Mouse (Mus musculus) layer of hippocampus, postnatal 36 days (tissue): ENCODE results near the gene Fgfr2. TPM values are rescaled to one million over a fixed set of nuclear protein-coding genes. Genes with fewer than 3 reads are reported as not detected.

Source experiments
- DNase-seq, 2 experiments: peaks; one replicate each; pipeline ENCODE4 v3.0.0; 2022
- total RNA-seq, 2 experiments: library from RNA; stranded (reverse); gene quantifications; 2 replicates each; pipeline ENCODE4 v1.2.3; 2021

The Fgfr2 gene
- total RNA-seq, 2 experiments from 2014 or later: 45.4 to 47.9 TPM

- no peak for DNase-seq
These were observed 836.4 kb downstream of the Fgfr2 start for GRCm38 (mm10) chr7:132286630-132287339.

- peak; percentile 78 to 79 for DNase-seq
These were observed 838.4 kb downstream of the Fgfr2 start for GRCm38 (mm10) chr7:132284795-132285194.

DNA sequence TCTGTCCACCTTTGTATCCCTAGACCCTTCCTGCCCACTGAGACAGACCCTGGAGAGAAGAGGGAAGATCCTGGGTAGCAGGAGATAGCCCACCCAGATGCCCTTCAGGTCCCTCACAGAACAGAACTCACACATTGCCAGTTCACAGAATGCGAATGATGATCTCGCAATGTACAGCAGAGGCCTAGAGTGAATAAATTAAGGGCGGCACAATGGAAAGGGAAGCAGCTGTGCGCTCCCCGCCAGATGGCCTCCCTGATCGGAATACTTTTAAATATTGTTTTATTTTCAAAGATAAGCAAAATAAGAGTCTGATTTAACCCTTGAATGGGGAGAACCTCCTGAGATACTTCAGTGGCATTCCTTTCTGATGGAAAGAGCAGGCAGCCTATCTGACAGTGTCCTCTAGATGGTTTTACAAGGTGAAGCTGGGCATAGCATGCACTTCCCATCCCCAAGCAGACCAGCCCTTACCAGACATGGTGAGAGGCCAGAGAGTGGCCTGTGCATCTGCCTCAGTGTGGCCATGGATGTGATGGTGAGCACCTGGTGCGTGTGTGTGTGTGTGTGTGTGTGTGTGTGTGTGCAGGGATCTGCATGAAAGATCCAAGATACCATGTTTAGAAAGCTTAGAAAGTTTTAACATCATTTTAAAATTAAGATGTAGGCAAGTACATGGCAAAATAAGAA, 839.0 kb downstream of the Fgfr2 start:
- peak in 1 of 2 experiments; percentile 42 for DNase-seq

DNA sequence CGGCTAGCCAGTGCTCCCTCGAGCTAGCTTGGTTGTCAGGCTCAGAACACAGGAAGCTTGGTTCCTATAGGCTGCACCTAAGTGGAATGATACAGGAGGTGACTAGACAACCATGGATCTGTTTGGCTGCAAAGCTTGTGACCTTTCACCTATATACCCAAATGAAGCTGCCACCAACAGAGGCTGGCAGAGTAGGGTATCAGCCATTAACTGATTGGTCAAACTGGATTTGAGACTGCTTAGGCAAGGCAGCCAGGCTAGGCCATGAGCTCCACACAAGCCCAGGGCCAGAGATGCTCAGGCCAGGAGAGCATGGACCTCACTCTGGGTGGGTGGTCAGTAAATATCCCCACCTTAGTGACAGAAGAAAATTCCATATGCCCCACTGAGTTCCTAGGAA, 840.6 kb downstream of the Fgfr2 start:
- no peak for DNase-seq

DNA sequence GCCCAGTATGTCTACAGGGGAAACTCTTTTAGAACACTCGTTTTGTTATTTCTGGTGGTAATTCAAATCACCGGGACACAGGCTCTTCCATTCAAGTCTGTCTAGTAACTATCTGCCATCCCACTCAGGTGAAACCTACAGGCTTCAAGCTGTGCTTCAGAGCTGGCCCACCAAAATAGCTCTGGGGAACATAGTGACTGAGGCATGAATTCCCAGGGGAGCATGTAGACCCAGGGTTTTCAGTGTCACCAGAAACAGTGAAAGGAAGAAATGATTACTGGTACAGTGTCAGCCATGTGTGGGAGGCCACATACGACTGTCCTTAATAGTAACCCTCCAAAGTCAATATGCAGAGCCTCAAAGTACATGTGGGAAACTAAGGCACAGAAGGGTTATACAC, 841.0 kb downstream of the Fgfr2 start:
- DNase-seq: no peak

GRCm38 (mm10) chr7:132281753-132282152, 841.4 kb downstream of the Fgfr2 start:
- no peak for DNase-seq

GRCm38 (mm10) chr7:132278658-132279057, 844.5 kb downstream of the Fgfr2 start:
- no peak for DNase-seq

- no peak for DNase-seq
These were observed 846.9 kb downstream of the Fgfr2 start for GRCm38 (mm10) chr7:132276287-132276686.

- DNase-seq: no peak
These were observed 849.2 kb downstream of the Fgfr2 start for GRCm38 (mm10) chr7:132273741-132274513.

DNA sequence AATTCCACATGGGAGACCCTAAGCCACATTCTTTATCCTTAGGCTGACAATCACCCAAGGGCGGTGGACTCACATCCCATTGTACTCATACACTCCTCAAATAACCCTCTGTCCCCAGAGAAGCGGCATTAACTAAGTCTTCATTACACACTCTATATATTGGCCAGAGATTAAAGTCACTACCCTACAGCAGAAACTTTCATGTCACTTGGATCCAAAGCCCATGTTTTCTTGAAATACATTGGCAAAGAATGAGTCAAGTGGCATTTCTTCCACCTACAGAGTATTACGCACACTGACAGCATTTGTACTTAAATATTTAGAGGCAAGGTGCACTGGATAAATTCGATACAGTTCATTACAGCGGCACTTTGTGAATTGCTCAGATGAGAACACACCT, 850.2 kb downstream of the Fgfr2 start:
- no peak for DNase-seq

DNA sequence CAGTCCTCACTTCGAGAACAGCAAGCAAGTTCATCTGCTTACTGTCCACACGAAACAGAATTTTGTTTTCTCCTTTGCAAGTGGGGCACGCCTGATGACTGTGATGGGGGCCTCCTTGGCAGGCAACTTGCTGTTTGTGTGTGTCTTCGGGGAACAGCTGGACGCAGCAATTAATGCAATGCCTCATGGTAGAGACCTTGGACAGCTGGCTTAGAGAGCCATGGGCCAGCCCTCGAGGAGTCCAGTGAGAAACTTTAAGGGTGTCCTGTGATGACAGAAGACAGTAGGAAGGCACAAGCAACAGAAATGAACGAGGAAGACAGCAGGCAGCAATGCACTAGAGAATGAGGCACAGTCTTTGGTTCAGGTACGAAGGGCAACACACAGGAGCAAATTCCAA, 852.8 kb downstream of the Fgfr2 start:
- no peak for DNase-seq

GRCm38 (mm10) chr7:132269661-132270060, 853.5 kb downstream of the Fgfr2 start:
- DNase-seq: no peak

- DNase-seq: no peak
These were observed 855.2 kb downstream of the Fgfr2 start for GRCm38 (mm10) chr7:132267721-132268498.

DNA sequence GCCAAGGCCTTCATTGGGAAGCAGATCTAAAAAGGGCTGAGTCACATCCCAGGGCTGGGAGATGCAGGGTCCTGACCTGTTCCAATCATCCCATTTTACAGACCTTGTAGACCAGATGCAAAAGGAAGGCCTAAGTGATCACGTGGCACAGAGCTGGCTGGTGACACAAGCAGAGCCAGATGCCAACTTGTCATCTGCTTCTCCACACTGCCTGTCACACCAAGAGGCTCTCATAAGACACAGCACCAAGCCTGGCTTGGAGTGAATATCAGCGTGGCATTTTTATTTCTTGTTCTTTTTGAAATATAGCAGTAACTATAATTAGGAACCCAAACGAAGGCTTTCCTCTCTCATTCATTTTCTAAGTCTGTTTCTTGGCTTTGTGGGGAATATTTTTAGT, 858.4 kb downstream of the Fgfr2 start:
- DNase-seq: no peak

DNA sequence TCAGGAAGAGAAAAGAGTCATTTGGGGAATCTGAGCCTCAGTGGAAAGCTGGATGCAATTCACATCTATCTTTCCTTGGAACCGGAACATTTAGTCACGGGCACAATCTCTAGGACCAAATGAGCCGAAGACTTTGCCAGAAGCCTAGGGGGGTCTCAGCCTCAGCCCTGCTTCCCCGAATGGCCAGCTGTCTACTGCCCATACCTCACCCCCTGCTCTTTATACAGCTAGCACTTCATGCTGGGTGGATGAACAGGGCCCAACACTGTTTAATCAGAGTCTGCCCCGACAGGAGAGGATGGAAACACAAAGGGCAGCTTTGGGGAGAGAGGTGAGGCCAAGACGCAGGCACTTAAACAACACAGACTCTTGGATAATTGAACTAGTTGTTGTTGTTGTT, 860.0 kb downstream of the Fgfr2 start:
- DNase-seq: no peak

- no peak for DNase-seq
These were observed 860.5 kb downstream of the Fgfr2 start for GRCm38 (mm10) chr7:132262696-132263095.

- no peak for DNase-seq
These were observed 861.3 kb downstream of the Fgfr2 start for GRCm38 (mm10) chr7:132261885-132262284.

DNA sequence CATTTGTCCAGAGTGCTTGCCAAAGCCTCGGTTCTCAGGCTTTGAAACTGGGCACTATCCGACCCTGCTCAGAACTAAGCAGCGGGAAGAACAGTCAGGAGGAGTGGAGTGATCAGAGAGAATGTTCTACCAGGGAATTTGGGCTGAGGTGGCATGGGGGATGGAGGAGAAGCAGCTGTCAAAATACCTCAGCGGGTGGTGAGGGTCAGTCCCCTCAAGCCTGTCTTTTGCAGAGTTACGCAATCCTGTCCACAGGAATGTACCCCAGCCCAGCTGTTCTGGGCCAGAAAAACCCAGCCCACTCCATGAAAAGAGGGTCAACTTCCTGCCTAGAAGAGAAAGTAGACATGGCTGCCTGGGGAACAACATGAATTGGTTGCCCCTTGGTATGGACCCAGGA, 862.5 kb downstream of the Fgfr2 start:
- no peak for DNase-seq

- peak in 1 of 2 experiments; percentile 20 for DNase-seq
These were observed 864.3 kb downstream of the Fgfr2 start for GRCm38 (mm10) chr7:132258817-132259216.

DNA sequence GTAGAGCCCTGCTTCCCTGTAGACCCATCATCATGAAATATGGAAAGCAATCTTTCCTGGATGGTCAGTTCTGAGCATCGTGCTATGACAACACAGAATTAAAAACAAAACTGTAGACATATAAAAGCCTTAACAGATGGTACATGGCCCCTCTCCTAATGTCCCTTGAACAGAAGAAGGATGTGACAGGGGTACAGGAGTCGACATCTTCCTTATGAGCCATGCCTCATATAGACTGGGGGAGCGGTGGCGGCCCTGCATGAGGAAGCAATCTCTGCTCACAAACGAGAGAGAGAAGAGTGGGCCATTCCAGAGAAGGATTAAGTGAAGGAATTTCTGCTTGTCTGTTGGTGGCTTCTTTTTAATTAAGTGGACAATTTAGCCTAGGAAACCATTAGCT, 864.9 kb downstream of the Fgfr2 start:
- no peak for DNase-seq

DNA sequence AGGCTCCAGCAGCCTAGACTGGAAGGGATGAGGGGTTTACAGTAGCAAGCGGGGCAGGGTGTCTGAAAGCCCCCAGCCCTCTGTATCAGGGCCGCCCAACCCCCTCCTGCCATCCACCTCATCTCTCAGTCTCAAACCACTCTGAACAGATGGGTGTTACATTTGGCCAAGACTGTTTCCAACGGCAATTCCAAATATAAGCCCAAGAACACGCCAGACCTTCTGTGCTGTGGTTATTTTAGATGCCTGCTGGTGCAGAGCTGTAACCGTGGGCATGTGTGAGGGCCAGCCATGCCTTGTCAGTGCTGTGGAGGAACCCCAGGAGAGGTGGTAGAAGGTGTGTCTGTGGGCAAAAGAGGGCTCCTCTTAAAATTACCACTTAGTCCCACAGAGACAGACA, 869.6 kb downstream of the Fgfr2 start:
- DNase-seq: peak; percentile 55 to 56

DNA sequence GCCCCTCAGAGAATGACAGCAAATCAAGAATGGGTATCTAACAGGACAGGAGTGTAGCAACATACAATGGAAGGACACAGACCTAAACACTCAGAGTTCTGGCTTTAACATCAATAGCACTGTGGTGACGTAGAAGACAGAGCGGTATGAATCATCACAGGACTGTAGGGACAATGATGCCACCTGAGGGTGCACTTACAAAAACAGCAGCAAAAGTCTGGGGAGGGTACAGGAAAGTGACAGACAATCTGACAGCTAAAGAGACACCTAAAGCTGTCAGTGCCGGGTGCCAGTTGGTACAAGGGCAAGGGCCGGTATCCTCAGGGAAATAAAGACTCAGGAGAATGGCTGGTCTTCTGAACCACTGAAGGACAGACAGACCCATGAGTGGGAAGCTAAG, 870.1 kb downstream of the Fgfr2 start:
- peak in 1 of 2 experiments; percentile 11 for DNase-seq
